In the genomic region with DNA sequence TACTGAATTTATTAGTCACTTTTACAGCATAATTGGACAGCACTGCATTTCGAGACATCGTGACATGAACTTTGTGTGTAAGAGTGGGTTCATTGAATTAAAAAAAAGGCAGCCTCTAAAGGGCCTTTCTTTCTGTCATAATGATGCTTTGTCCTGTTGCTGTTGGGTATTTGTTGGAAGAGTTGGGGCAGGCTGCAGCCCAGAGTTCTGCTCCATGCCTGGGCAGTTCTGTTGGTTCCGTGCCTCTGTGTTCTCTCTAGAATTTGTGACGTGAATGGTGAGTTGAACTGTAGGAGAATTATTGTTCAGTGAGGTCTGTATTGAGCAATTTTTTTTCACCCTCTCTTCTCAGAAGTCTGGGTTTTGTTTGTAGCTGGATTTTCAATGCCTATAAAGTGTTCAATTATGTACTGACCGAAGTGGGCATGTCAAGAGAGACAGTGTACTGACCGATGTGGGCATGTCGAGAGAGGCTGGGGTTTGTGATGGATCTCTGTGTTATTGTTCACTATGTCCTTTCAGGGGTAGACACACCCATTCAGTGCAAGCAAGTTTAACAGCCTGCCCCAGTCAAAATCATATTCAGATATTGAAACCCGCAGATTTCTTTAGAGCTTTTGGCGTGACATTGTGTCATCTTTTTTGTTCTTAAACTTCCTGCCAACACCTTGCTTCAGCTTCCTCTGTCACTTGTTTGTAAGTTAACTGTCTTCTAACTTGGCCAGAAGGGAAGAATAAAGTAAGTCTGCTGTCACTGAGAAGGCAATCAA, we compare ENCODE assay signal across 9 mouse cellular contexts. TPM values are rescaled to one million over a fixed set of nuclear protein-coding genes. Genes with fewer than 3 reads are reported as not detected.
DNase-seq lines count a peak whose midpoint lies in the region; ATAC-seq and TF ChIP-seq lines count a peak whose summit lies in the region.
"Had no signal": no experiment of that assay in that cellular context is flagged by ENCODE, and none has a peak within 500 bp of the region (broad histone marks: within the 10 kb centered on the region; RNA-seq: fewer than 3 reads in every experiment).

No protein-coding gene starts in this region.

- H3K27me3 ChIP-seq in G1E (ENCODE audit: insufficient read depth, low read length), result no peaks in the 10 kb centered on the region
- H3K27me3 ChIP-seq in embryonic facial prominence, embryonic 15.5 days, result no peaks in the 10 kb centered on the region
- no peaks in the 10 kb centered on the region for H3K27me3 ChIP-seq in megakaryocyte, embryonic 14.5 days (replicated peaks)
- no peaks in the 10 kb centered on the region for H3K27me3 ChIP-seq in hindbrain, embryonic 13.5 days

- no peak for ATAC-seq in G1E (ENCODE audit: extremely low read depth, insufficient number of reproducible peaks, low FRiP score, poor library complexity, severe bottlenecking)
- ATAC-seq in embryonic facial prominence, embryonic 15.5 days (ENCODE audit: insufficient number of reproducible peaks, low FRiP score, low TSS enrichment, low read depth), result no peak
- ATAC-seq in hindbrain, embryonic 13.5 days (ENCODE audit: low FRiP score), result no peak

- 86% methylated on average over 9 of the region's 9 CpGs for WGBS in embryonic facial prominence, embryonic 15.5 days
- WGBS in hindbrain, embryonic 13.5 days, result 49% methylated on average over 9 of the region's 9 CpGs

- H3K36me3 ChIP-seq in G1E (replicated peaks), result peaks cover 34% of the 10 kb centered on the region
- no peaks in the 10 kb centered on the region for H3K36me3 ChIP-seq in embryonic facial prominence, embryonic 15.5 days
- peaks cover 33% of the 10 kb centered on the region for H3K36me3 ChIP-seq in megakaryocyte, embryonic 14.5 days (replicated peaks; ENCODE audit: low read length)
- no peaks in the 10 kb centered on the region for H3K36me3 ChIP-seq in hindbrain, embryonic 13.5 days

- H3K4me1 ChIP-seq in G1E (ENCODE audit: insufficient read depth, low read depth, low read length), result peaks cover 80% of the 10 kb centered on the region
- peaks cover 19% of the 10 kb centered on the region for H3K4me1 ChIP-seq in embryonic facial prominence, embryonic 15.5 days
- H3K4me1 ChIP-seq in megakaryocyte, embryonic 14.5 days, result peaks cover 86% of the 10 kb centered on the region
- H3K4me1 ChIP-seq in hindbrain, embryonic 13.5 days (replicated peaks), result peaks cover 10% of the 10 kb centered on the region

- H3K9me3 ChIP-seq in G1E (replicated peaks), result no peaks in the 10 kb centered on the region
- no peaks in the 10 kb centered on the region for H3K9me3 ChIP-seq in embryonic facial prominence, embryonic 15.5 days (replicated peaks)
- H3K9me3 ChIP-seq in megakaryocyte, embryonic 14.5 days, result no peaks in the 10 kb centered on the region
- H3K9me3 ChIP-seq in hindbrain, embryonic 13.5 days, result no peaks in the 10 kb centered on the region

- H3K27ac ChIP-seq in layer of hippocampus, adult 2 months, result peak overlapping the region; percentile 87
- peak overlapping the region; percentile 52; the same call in 1 of the 2 replicates for H3K27ac ChIP-seq in embryonic facial prominence, embryonic 15.5 days (replicated peaks)
- H3K27ac ChIP-seq in hindbrain, embryonic 13.5 days, result no peak overlapping the region

- no peak overlapping the region for H3K9ac ChIP-seq in embryonic facial prominence, embryonic 15.5 days
- H3K9ac ChIP-seq in hindbrain, embryonic 13.5 days, result no peak overlapping the region

- peak overlapping the region; percentile 12; the same call in 1 of the 2 replicates for H3K4me3 ChIP-seq in layer of hippocampus, adult 2 months
- peak overlapping the region; percentile 67 for H3K4me3 ChIP-seq in G1E (ENCODE audit: low read depth, low read length)
- H3K4me3 ChIP-seq in embryonic facial prominence, embryonic 15.5 days (replicated peaks), result no peak overlapping the region
- H3K4me3 ChIP-seq in megakaryocyte, embryonic 14.5 days (replicated peaks), result peak overlapping the region; percentile 94
- H3K4me3 ChIP-seq in hindbrain, embryonic 13.5 days, result no peak overlapping the region

- H3K4me2 ChIP-seq in embryonic facial prominence, embryonic 15.5 days (replicated peaks), result no peak overlapping the region
- no peak overlapping the region for H3K4me2 ChIP-seq in hindbrain, embryonic 13.5 days

- no peak for DNase-seq in layer of hippocampus, adult 2 months (ENCODE audit: low spot score in 2 of 2)
- DNase-seq in layer of hippocampus, adult 9-10 months (ENCODE audit: low spot score), result no peak
- DNase-seq in G1E (ENCODE audit: low spot score), result no peak
- no peak for DNase-seq in gastrocnemius, adult 18-20 months (ENCODE audit: low spot score)
- no peak for DNase-seq in right cerebral cortex, adult 18-20 months
- DNase-seq: gastrocnemius, postnatal 36 days had no signal

- TF ChIP-seq CTCF in layer of hippocampus, adult 2 months (conservative IDR thresholded peaks at IDR 0.05), result no peak
- no peak for TF ChIP-seq CTCF in G1E (IDR thresholded peaks at IDR 0.05; ENCODE audit: low read depth, low read length)

RNA-seq across cellular contexts. Expression of a gene that starts 54.7 kb away (rescaled TPM):
- total RNA-seq in layer of hippocampus, adult 2 months (2021), result 100 to 1,000 TPM; 125 to 129 TPM
- 80.2 and 89.2 TPM in 2 replicates for total RNA-seq in G1E (2014; fragmentation: Nextera tagmentation)
- 78.0 and 81.6 TPM in 2 replicates for total RNA-seq in G1E (2017)
- 9.2 and 10.9 TPM in 2 replicates for polyA plus RNA-seq in G1E (2012)
- polyA plus RNA-seq in embryonic facial prominence, embryonic 15.5 days (2015; fragmentation: Nextera tagmentation; extraction: Ambion mirVana), result 73.1 and 79.4 TPM in 2 replicates
- 1.3 and 6.1 TPM in 2 replicates for polyA plus RNA-seq in megakaryocyte, embryonic 14.5 days (2012; ENCODE audit: insufficient read depth, low replicate concordance)
- polyA plus RNA-seq in hindbrain, embryonic 13.5 days (2015; fragmentation: Nextera tagmentation; extraction: Ambion mirVana), result 35.8 and 35.9 TPM in 2 replicates
- 10 to 100 TPM; 23.0 to 30.5 TPM for total RNA-seq in gastrocnemius, adult 18-20 months (2021)

Comparison
In these comparisons a context has a peak if more than half of its experiments do, and no peak if none do; other contexts are left out.
1. H3K4me3 ChIP-seq: peak in layer of hippocampus, adult 2 months (single experiment), G1E (single experiment) and megakaryocyte, embryonic 14.5 days (single experiment); none in embryonic facial prominence, embryonic 15.5 days (single experiment) and hindbrain, embryonic 13.5 days (single experiment).